Mouse (Mus musculus) myocyte (in vitro differentiated cells): ENCODE data around the gene Ifit1. TPM values are rescaled to one million over a fixed set of nuclear protein-coding genes. Genes with fewer than 3 reads are reported as not detected.
A peak's percentile ranks its signal among the peaks of the same experiment; 100 is the strongest.
"Not testable (repeated sequence)": the region's sequence is repeated elsewhere in the genome, so short reads cannot be mapped to it uniquely, and the experiment has no call there.

Source experiments
- H3K27me3 ChIP-seq: one replicate; pipeline ENCODE4 v1.6.1; 2011; ENCODE audit not compliant: control insufficient read depth, insufficient read depth, insufficient read length
- H3K36me3 ChIP-seq: one replicate; pipeline ENCODE4 v1.6.1; 2011; ENCODE audit not compliant: control insufficient read depth, insufficient read depth
- H3K4me2 ChIP-seq: one replicate; pipeline ENCODE4 v1.6.1; 2011; ENCODE audit warnings: low read depth, control low read depth
- H3K4me3 ChIP-seq: one replicate; pipeline ENCODE4 v1.5.1; 2011; ENCODE audit warnings: mild to moderate bottlenecking, control low read depth, moderate library complexity
- H3K79me2 ChIP-seq: one replicate; pipeline ENCODE4 v1.6.1; 2011; ENCODE audit not compliant: control insufficient read depth, insufficient read depth
- H3ac ChIP-seq: one replicate; pipeline ENCODE4 v1.6.1; 2011; ENCODE audit not compliant: control insufficient read depth, insufficient read length
- CEBPB ChIP-seq: IDR thresholded peaks from 2 replicates; pipeline ENCODE4 v1.6.1; 2011; ENCODE audit warnings: mild to moderate bottlenecking, moderate library complexity; ENCODE audit not compliant: poor library complexity, insufficient read depth, severe bottlenecking
- E2F4 ChIP-seq: IDR thresholded peaks from one replicate; pipeline ENCODE4 v1.6.1; 2011; ENCODE audit warnings: mild to moderate bottlenecking, control low read depth, moderate library complexity; ENCODE audit not compliant: insufficient read depth
- MAX ChIP-seq: IDR thresholded peaks from one replicate; pipeline ENCODE4 v1.6.1; 2011; ENCODE audit warnings: low read depth, mild to moderate bottlenecking, control low read depth
- MYOD1 ChIP-seq, 3 experiments: IDR thresholded peaks; one replicate each; pipeline ENCODE4 v1.6.1; 2011; ENCODE audit warnings: control low read depth in 2 of 3, low read depth in 2 of 3, mild to moderate bottlenecking in 2 of 3, moderate library complexity in 1 of 3; ENCODE audit not compliant: insufficient read length in 2 of 3, control insufficient read depth in 1 of 3
- MYOG ChIP-seq, 3 experiments: IDR thresholded peaks; one replicate each; pipeline ENCODE4 v1.6.1; 2011; ENCODE audit warnings: control low read depth in 2 of 3, low read depth in 2 of 3, mild to moderate bottlenecking in 2 of 3; ENCODE audit not compliant: insufficient read length in 2 of 3, control insufficient read depth in 1 of 3, insufficient read depth in 1 of 3
- POLR2A ChIP-seq: IDR thresholded peaks from one replicate; pipeline ENCODE4 v1.6.1; 2011; ENCODE audit warnings: low read depth, mild to moderate bottlenecking, control low read depth, moderate library complexity; ENCODE audit not compliant: insufficient read length
- POLR2AphosphoS2 ChIP-seq: IDR thresholded peaks from one replicate; pipeline ENCODE4 v1.6.1; 2011; ENCODE audit warnings: low read depth, control low read depth; ENCODE audit not compliant: insufficient read length
- REST ChIP-seq: IDR thresholded peaks from one replicate; pipeline ENCODE4 v1.6.1; 2011; ENCODE audit warnings: mild to moderate bottlenecking, control low read depth, moderate library complexity; ENCODE audit not compliant: insufficient read depth, insufficient read length
- SRF ChIP-seq: IDR thresholded peaks from one replicate; pipeline ENCODE4 v1.6.1; 2011; ENCODE audit warnings: low read depth; ENCODE audit not compliant: control insufficient read depth, insufficient read length
- TCF12 ChIP-seq: IDR thresholded peaks from one replicate; pipeline ENCODE4 v1.6.1; 2011; ENCODE audit warnings: mild to moderate bottlenecking, control low read depth; ENCODE audit not compliant: poor library complexity, insufficient read depth, severe bottlenecking
- TCF3 ChIP-seq: IDR thresholded peaks from one replicate; pipeline ENCODE4 v1.6.1; 2011; ENCODE audit warnings: low read depth, control low read depth; ENCODE audit not compliant: insufficient read length
- USF1 ChIP-seq: IDR thresholded peaks from one replicate; pipeline ENCODE4 v1.6.1; 2011; ENCODE audit warnings: low read depth, mild to moderate bottlenecking, control low read depth, moderate library complexity
- polyA plus RNA-seq: library from polyadenylated mRNA; unstranded; fragments of >200 nt; fragmentation: generic; extraction: Trizol; gene quantifications from one replicate; pipeline ENCODE4 v1.2.1, GENCODE M21; 2012; ENCODE audit warnings: missing spikeins

The Ifit1 gene
- polyA plus RNA-seq, 1 experiment: 0.53 TPM

DNA sequence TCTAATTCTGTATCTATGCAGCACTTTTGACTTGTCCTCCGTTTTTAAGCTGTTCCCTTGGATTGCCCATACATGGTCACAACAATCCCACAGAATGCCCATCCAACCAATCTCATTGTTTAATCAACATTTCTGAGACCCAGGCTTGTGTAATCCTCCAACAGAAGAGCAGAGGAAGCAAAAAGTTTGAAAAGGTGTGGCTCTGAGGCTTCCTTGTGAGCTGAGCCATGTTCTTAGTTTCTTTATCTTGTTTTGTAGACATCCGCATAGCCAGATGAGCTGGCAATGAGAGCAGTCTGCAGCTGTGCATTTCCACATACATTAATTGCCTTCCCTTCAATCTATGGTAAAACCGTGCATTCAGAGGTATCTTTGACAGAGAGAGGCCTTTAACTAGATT, 35.2 kb upstream of the Ifit1 start:
- no peak overlapping the region for H3ac ChIP-seq
- TF ChIP-seq REST: no peak
- no peak for TF ChIP-seq TCF12
- TF ChIP-seq USF1: no peak
- no peak for TF ChIP-seq E2F4
- no peak for TF ChIP-seq POLR2AphosphoS2
- no peak for TF ChIP-seq MAX
- TF ChIP-seq POLR2A: no peak
- no peak for TF ChIP-seq MYOG (IDR thresholded peaks at IDR 0.05; ENCODE audit: control insufficient read depth in 1 of 3, insufficient read depth in 1 of 3, insufficient read length in 2 of 3, low read depth in 2 of 3)
- no peak for TF ChIP-seq TCF3
- TF ChIP-seq CEBPB: no peak
- TF ChIP-seq MYOD1 (IDR thresholded peaks at IDR 0.05; ENCODE audit: control insufficient read depth in 1 of 3, insufficient read length in 2 of 3, low read depth in 2 of 3): no peak
- no peak for TF ChIP-seq SRF
- no peaks in the 10 kb centered on the region for H3K79me2 ChIP-seq
- H3K27me3 ChIP-seq: no peaks in the 10 kb centered on the region
- H3K4me2 ChIP-seq: no peak overlapping the region
- no peaks in the 10 kb centered on the region for H3K36me3 ChIP-seq
- no peak overlapping the region for H3K4me3 ChIP-seq

DNA sequence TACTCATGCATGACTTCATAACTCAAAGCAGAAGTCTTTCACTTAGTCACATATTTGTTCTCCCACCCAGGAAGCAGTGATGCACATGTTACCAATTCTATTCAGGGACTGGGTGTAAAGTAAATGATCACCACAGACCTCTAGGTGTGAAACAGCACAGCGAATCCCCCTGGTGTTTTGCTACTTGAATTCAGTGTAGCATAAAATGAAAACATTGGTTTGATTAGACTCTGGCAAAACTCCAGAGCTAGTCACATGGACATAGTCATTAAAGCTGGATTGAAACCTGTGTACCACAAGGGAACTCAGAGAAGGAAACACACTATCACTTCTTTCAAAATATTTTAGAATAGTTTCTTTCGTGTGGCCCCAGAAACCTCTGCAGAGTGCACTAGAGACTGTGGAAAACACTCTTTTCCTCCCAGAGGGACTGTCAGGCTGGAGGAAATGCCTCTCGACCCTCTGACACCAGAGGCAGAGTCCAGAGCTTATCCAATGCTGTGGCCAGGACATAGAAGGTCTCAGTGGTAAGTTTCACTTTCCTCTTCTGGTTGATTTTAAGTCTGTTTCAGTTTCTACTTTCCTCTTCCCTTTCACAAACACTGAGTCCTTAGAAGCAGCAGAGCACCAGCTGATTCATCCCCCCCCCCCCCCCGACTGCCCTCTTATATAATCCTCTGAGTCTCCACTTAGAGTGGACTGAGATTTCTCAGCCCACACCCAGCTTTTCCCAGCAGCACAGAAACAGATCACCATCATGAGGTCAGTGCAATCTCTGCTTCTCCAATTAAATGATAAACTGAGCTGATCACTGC, 33.2 kb upstream of the Ifit1 start, which contains the start of gene Ifit3b:
Gene Ifit3b, plus strand, starts transcription at position 734 of the 815 bp plus-strand sequence.
- not testable (repeated sequence) for H3ac ChIP-seq, H3K27me3 ChIP-seq, H3K79me2 ChIP-seq, H3K4me3 ChIP-seq, H3K36me3 ChIP-seq
- TF ChIP-seq USF1: peak; percentile 39
- peak within 1 kb of the TSS; percentile 64 for H3K4me2 ChIP-seq

DNA sequence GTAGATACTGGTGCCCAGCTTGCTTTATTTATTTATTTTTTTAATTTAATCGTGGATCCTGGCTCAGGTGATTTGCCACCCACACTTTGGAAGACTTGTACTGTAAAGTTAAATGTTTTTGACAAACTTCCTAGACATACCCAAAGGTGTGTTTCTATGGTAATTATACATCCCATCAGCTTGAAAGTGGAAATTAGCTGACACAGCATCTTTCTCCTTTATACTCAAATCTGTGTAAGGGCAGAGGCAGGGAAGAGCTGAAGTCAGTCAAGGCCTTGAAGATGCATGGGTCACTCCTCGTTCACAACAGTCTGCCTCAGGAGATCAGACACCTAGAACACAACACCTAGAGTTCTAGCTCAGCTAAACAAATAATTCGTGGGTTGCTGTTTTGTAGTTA, 30.6 kb upstream of the Ifit1 start:
- not testable (repeated sequence) for H3K4me2 ChIP-seq, H3K27me3 ChIP-seq, H3K36me3 ChIP-seq, H3K79me2 ChIP-seq, H3K4me3 ChIP-seq, H3ac ChIP-seq

DNA sequence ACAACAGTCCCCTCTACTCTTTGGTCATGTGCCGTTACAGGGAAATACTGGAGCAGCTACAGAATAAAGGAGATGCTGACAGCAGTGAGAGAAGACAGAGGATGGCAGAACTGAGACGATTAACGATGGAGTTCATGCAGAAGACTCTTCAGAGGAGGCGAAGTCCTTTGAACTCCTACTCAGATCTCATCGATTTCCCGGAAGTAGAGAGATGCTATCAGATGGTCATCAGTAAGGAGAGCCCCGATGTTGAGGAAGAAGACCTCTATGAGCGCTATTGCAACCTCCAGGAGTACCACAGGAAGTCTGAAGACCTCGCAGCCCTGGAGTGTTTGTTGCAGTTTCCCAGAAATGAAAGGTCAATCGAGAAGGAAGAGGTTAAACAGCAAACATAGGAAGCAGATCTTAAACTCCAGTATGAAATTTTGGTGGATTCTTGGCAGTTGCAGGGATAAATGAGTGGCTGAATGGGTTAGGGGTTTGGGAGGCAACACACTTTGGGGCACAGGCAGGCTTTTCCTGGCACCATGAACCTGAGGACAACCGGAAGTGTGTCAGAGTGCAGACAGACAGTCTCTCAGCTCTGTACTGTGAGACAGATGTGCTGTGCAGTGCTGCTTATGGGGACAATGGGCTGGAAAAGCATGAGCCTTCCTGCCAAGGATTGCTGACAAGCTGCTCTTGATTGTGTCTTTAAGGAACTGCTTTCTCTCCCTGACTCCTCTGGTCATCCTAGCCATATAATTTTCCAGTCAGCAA, 28.2 kb upstream of the Ifit1 start:
- H3K4me3 ChIP-seq, H3K36me3 ChIP-seq, H3ac ChIP-seq, H3K27me3 ChIP-seq, H3K79me2 ChIP-seq, H3K4me2 ChIP-seq: not testable (repeated sequence)

DNA sequence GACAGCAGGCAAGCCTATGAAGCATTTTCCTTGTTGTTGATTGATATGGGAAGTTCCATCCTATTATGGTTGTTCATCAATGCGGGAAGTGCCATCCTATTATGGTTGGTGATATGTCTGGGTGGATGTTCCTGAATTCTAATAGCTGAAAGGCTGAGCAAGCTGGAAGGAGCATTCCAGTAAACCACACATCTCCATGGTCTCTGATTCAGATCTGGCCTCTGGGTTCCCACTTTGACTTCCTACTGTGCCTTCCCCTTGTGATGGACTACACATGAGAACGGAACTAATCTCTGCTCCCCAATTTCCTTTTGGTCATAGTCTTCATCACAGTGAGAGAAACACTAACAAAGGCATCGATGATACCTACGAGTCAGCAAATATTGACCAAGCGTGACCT, 19.8 kb upstream of the Ifit1 start:
- H3K4me2 ChIP-seq: no peak overlapping the region
- no peak overlapping the region for H3ac ChIP-seq
- peaks cover 34% of the 10 kb centered on the region for H3K27me3 ChIP-seq
- no peak overlapping the region for H3K4me3 ChIP-seq
- no peaks in the 10 kb centered on the region for H3K79me2 ChIP-seq
- no peaks in the 10 kb centered on the region for H3K36me3 ChIP-seq
- TF ChIP-seq E2F4 (no peak), TCF12 (no peak), MYOD1 (IDR thresholded peaks at IDR 0.05; ENCODE audit: control insufficient read depth in 1 of 3, insufficient read length in 2 of 3, low read depth in 2 of 3) (no peak), POLR2A (no peak), CEBPB (no peak), USF1 (no peak), TCF3 (no peak), MYOG (IDR thresholded peaks at IDR 0.05; ENCODE audit: control insufficient read depth in 1 of 3, insufficient read depth in 1 of 3, insufficient read length in 2 of 3, low read depth in 2 of 3) (no peak), REST (no peak), MAX (no peak), POLR2AphosphoS2 (no peak), SRF (no peak)
